Mouse (Mus musculus): ENCODE measurements around the gene Dnm3. TPM values are rescaled to one million over a fixed set of nuclear protein-coding genes. Genes with fewer than 3 reads are reported as not detected.
A peak's percentile ranks its signal among the peaks of the same experiment; 100 is the strongest.

Gene Dnm3
- polyA plus RNA-seq, 1 experiment = 3.0 TPM

GRCm38 (mm10) chr1:161976255-161977182, 501.3 kb downstream of the Dnm3 start:
- peak overlapping the region; percentile 47 for H3K4me2 ChIP-seq (ENCODE audit: low read depth)
- H3K79me2 ChIP-seq (ENCODE audit: control insufficient read depth, insufficient read depth) = no peaks in the 10 kb centered on the region
- H3K4me3 ChIP-seq = no peak overlapping the region
- H3ac ChIP-seq (ENCODE audit: control insufficient read depth, insufficient read length) = no peak overlapping the region
- H3K27me3 ChIP-seq (ENCODE audit: control insufficient read depth, insufficient read depth, insufficient read length) = no peaks in the 10 kb centered on the region
- no peaks in the 10 kb centered on the region for H3K36me3 ChIP-seq (ENCODE audit: control insufficient read depth, insufficient read depth)
- TF ChIP-seq TCF3 (IDR thresholded peaks at IDR 0.05; ENCODE audit: insufficient read length, low read depth) (no peak), MAX (IDR thresholded peaks at IDR 0.05; ENCODE audit: low read depth) (no peak), REST (IDR thresholded peaks at IDR 0.05; ENCODE audit: insufficient read depth, insufficient read length) (no peak), MYOG (IDR thresholded peaks at IDR 0.05; ENCODE audit: control insufficient read depth in 1 of 3, insufficient read depth in 1 of 3, insufficient read length in 2 of 3, low read depth in 2 of 3) (no peak), E2F4 (IDR thresholded peaks at IDR 0.05; ENCODE audit: insufficient read depth) (no peak), MYOD1 (IDR thresholded peaks at IDR 0.05; ENCODE audit: control insufficient read depth in 1 of 3, insufficient read length in 2 of 3, low read depth in 2 of 3) (no peak), CEBPB (IDR thresholded peaks at IDR 0.05; ENCODE audit: insufficient read depth, poor library complexity, severe bottlenecking) (no peak), SRF (IDR thresholded peaks at IDR 0.05; ENCODE audit: control insufficient read depth, insufficient read length, low read depth) (no peak), POLR2A (IDR thresholded peaks at IDR 0.05; ENCODE audit: insufficient read length, low read depth) (no peak), POLR2AphosphoS2 (IDR thresholded peaks at IDR 0.05; ENCODE audit: insufficient read length, low read depth) (no peak)

- TF ChIP-seq MYOG (IDR thresholded peaks at IDR 0.05; ENCODE audit: control insufficient read depth in 1 of 3, insufficient read depth in 1 of 3, insufficient read length in 2 of 3, low read depth in 2 of 3) (no peak), POLR2AphosphoS2 (IDR thresholded peaks at IDR 0.05; ENCODE audit: insufficient read length, low read depth) (no peak), SRF (IDR thresholded peaks at IDR 0.05; ENCODE audit: control insufficient read depth, insufficient read length, low read depth) (no peak), CEBPB (IDR thresholded peaks at IDR 0.05; ENCODE audit: insufficient read depth, poor library complexity, severe bottlenecking) (no peak), E2F4 (IDR thresholded peaks at IDR 0.05; ENCODE audit: insufficient read depth) (no peak), USF1 (IDR thresholded peaks at IDR 0.05; ENCODE audit: low read depth) (no peak), REST (IDR thresholded peaks at IDR 0.05; ENCODE audit: insufficient read depth, insufficient read length) (no peak), TCF12 (IDR thresholded peaks at IDR 0.05; ENCODE audit: insufficient read depth, poor library complexity, severe bottlenecking) (no peak), TCF3 (IDR thresholded peaks at IDR 0.05; ENCODE audit: insufficient read length, low read depth) (no peak), POLR2A (IDR thresholded peaks at IDR 0.05; ENCODE audit: insufficient read length, low read depth) (no peak), MYOD1 (IDR thresholded peaks at IDR 0.05; ENCODE audit: control insufficient read depth in 1 of 3, insufficient read length in 2 of 3, low read depth in 2 of 3) (no peak), MAX (IDR thresholded peaks at IDR 0.05; ENCODE audit: low read depth) (no peak)
- peaks cover 20% of the 10 kb centered on the region for H3K79me2 ChIP-seq (ENCODE audit: control insufficient read depth, insufficient read depth)
- H3K27me3 ChIP-seq (ENCODE audit: control insufficient read depth, insufficient read depth, insufficient read length) = no peaks in the 10 kb centered on the region
- no peak overlapping the region for H3K4me2 ChIP-seq (ENCODE audit: low read depth)
- no peak overlapping the region for H3ac ChIP-seq (ENCODE audit: control insufficient read depth, insufficient read length)
- H3K4me3 ChIP-seq = no peak overlapping the region
- no peaks in the 10 kb centered on the region for H3K36me3 ChIP-seq (ENCODE audit: control insufficient read depth, insufficient read depth)
Observed at GRCm38 (mm10) chr1:161972233-161972632, 505.6 kb downstream of the Dnm3 start.

GRCm38 (mm10) chr1:161970874-161971273, 507.0 kb downstream of the Dnm3 start:
- H3K36me3 ChIP-seq (ENCODE audit: control insufficient read depth, insufficient read depth) = no peaks in the 10 kb centered on the region
- no peak overlapping the region for H3ac ChIP-seq (ENCODE audit: control insufficient read depth, insufficient read length)
- TF ChIP-seq MYOD1 (IDR thresholded peaks at IDR 0.05; ENCODE audit: control insufficient read depth in 1 of 3, insufficient read length in 2 of 3, low read depth in 2 of 3) = no peak
- no peak for TF ChIP-seq TCF12 (IDR thresholded peaks at IDR 0.05; ENCODE audit: insufficient read depth, poor library complexity, severe bottlenecking)
- TF ChIP-seq TCF3 (IDR thresholded peaks at IDR 0.05; ENCODE audit: insufficient read length, low read depth) = no peak
- no peak for TF ChIP-seq POLR2AphosphoS2 (IDR thresholded peaks at IDR 0.05; ENCODE audit: insufficient read length, low read depth)
- no peak for TF ChIP-seq E2F4 (IDR thresholded peaks at IDR 0.05; ENCODE audit: insufficient read depth)
- TF ChIP-seq REST (IDR thresholded peaks at IDR 0.05; ENCODE audit: insufficient read depth, insufficient read length) = no peak
- H3K4me2 ChIP-seq (ENCODE audit: low read depth) = no peak overlapping the region
- peaks cover 20% of the 10 kb centered on the region for H3K79me2 ChIP-seq (ENCODE audit: control insufficient read depth, insufficient read depth)
- no peak overlapping the region for H3K4me3 ChIP-seq
- H3K27me3 ChIP-seq (ENCODE audit: control insufficient read depth, insufficient read depth, insufficient read length) = no peaks in the 10 kb centered on the region

- TF ChIP-seq SRF (IDR thresholded peaks at IDR 0.05; ENCODE audit: control insufficient read depth, insufficient read length, low read depth) = no peak
- TF ChIP-seq MYOG (IDR thresholded peaks at IDR 0.05; ENCODE audit: control insufficient read depth in 1 of 3, insufficient read depth in 1 of 3, insufficient read length in 2 of 3, low read depth in 2 of 3) = no peak
- peak in 1 of 3 experiments; percentile 28 for TF ChIP-seq MYOD1 (IDR thresholded peaks at IDR 0.05; ENCODE audit: control insufficient read depth in 1 of 3, insufficient read length in 2 of 3, low read depth in 2 of 3)
- TF ChIP-seq POLR2AphosphoS2 (IDR thresholded peaks at IDR 0.05; ENCODE audit: insufficient read length, low read depth) = peak; percentile 34
- TF ChIP-seq POLR2A (IDR thresholded peaks at IDR 0.05; ENCODE audit: insufficient read length, low read depth) = peak; percentile 40
- Histone ChIP-seq H3K4me3 (peak within 1 kb of the TSS; percentile 55), H3ac (ENCODE audit: control insufficient read depth, insufficient read length) (no peak within 1 kb of the TSS)
Observed at GRCm38 (mm10) chr1:161968589-161969407, 509.0 kb downstream of the Dnm3 start, which contains the start of gene Pigc. Gene Pigc, plus strand, starts transcription at chr1:161969186.

More at GRCm38 (mm10) chr1:161968589-161969407, 509.0 kb downstream of the Dnm3 start, which contains the start of gene Pigc:
- no peaks in the 10 kb centered on the region for H3K36me3 ChIP-seq (ENCODE audit: control insufficient read depth, insufficient read depth)
- H3K27me3 ChIP-seq (ENCODE audit: control insufficient read depth, insufficient read depth, insufficient read length) = peaks cover 8% of the 10 kb centered on the region
- peaks cover 20% of the 10 kb centered on the region for H3K79me2 ChIP-seq (ENCODE audit: control insufficient read depth, insufficient read depth)
- H3K4me2 ChIP-seq (ENCODE audit: low read depth) = peak within 1 kb of the TSS; percentile 86
